Mouse (Mus musculus): ENCODE measurements around the gene Sptan1.

- no peak for TF ChIP-seq CTCF (IDR thresholded peaks at IDR 0.05)
- no peak for TF ChIP-seq EP300 (IDR thresholded peaks at IDR 0.05)
These were observed 107.9 kb downstream of the Sptan1 start for GRCm38 (mm10) chr2:30073285-30073684.

Measured in lung, postnatal 0 days (tissue).